Mouse (Mus musculus): ENCODE data around the gene Dgki.

- TF ChIP-seq CTCF (IDR thresholded peaks at IDR 0.05; ENCODE audit: borderline replicate concordance, insufficient read depth, low read depth, low read length) (no peak), POLR2A (IDR thresholded peaks at IDR 0.05; ENCODE audit: borderline replicate concordance, insufficient read depth, low read length) (no peak)
Measured at GRCm38 (mm10) chr6:37131257-37131656, 168.7 kb downstream of the Dgki start.

Measured in cerebellum, adult 2 months (tissue).